Mouse (Mus musculus): ENCODE data around the gene Mpig6b. TPM values are rescaled to one million over a fixed set of nuclear protein-coding genes. Genes with fewer than 3 reads are reported as not detected.

Mpig6b gene
- polyA plus RNA-seq, 1 experiment from 2014 or later: 1.1 TPM

DNA sequence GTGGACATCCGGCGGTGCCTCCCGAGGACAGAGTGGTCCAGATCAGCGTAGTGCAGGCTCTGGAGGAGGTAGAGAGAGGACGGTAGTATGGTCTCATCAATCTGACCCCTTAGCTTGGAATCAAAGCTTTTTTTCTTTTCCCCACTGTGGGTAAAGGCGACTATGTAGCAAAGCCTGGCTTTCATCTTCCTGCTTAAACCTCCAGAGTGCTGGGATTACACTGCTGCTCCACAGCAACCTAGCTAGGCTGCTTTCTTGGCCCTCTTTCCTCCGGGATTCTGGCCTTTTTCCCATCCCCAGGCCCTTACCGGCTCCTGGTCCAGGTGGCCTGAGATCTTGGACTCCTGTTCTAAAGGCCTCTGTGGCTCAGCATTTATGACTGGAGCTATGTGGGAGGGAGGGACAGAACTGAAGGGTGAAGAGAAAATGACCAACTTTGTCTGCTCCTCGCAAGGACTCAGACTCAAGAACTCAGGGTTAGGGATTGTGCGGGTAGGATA lies 1.6 kb downstream of the Mpig6b start:
- peaks cover 35% of the 10 kb centered on the region for H3K4me1 ChIP-seq (replicated peaks; ENCODE audit: control insufficient read depth, insufficient read depth, low read length)
- H3K36me3 ChIP-seq (ENCODE audit: control insufficient read depth, insufficient read depth, low read length): peaks cover 22% of the 10 kb centered on the region
- peak overlapping the region; percentile 94 for H3K27ac ChIP-seq (ENCODE audit: low read length)
- peak overlapping the region; percentile 61 for H3K9ac ChIP-seq (ENCODE audit: low read length)
- no peak for ATAC-seq (ENCODE audit: low read depth)
- no peaks in the 10 kb centered on the region for H3K9me3 ChIP-seq (ENCODE audit: control insufficient read depth, low read length)
- peak overlapping the region; percentile 70 for H3K4me2 ChIP-seq (ENCODE audit: low read depth, low read length)
- no peaks in the 10 kb centered on the region for H3K27me3 ChIP-seq (ENCODE audit: control insufficient read depth, insufficient read depth, low read depth, low read length)
- 22% methylated on average over 10 of the region's 10 CpGs for WGBS
- peak overlapping the region; percentile 43 for H3K4me3 ChIP-seq (ENCODE audit: low read length)

DNA sequence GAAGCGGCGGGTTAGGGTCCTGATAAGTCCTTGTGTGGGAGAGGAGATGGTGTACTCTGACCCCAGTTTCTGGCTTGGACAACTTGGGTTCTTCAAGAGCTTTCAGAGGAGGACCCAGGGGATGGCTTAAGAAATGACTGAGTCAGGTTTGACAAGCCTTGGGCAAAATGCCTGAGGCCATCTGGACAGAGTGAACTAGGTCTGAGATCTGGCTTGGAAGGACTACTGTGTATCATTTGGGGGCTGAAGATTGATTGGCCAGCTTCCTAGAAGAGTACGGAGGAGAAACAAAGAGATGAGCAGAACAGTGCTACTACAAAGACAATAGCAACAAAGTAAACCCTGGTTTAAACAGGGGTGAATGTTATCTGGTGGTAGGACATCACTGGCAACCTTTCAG lies 2.5 kb downstream of the Mpig6b start:
- Histone ChIP-seq H3K36me3 (ENCODE audit: control insufficient read depth, insufficient read depth, low read length) (peaks cover 22% of the 10 kb centered on the region), H3K9me3 (ENCODE audit: control insufficient read depth, low read length) (no peaks in the 10 kb centered on the region), H3K27ac (ENCODE audit: low read length) (no peak overlapping the region; the same call in 1 of the 2 replicates), H3K9ac (ENCODE audit: low read length) (no peak overlapping the region), H3K4me3 (ENCODE audit: low read length) (no peak overlapping the region), H3K4me1 (replicated peaks; ENCODE audit: control insufficient read depth, insufficient read depth, low read length) (peaks cover 38% of the 10 kb centered on the region), H3K4me2 (ENCODE audit: low read depth, low read length) (0 out of 2 replicates have a peak overlapping the region, but pooled peaks have one; percentile 70), H3K27me3 (ENCODE audit: control insufficient read depth, insufficient read depth, low read depth, low read length) (no peaks in the 10 kb centered on the region)
- no peak for ATAC-seq (ENCODE audit: low read depth)
- WGBS: 80% methylated on average over 3 of the region's 3 CpGs

GRCm38 (mm10) chr17:35061299-35061698 lies 4.7 kb downstream of the Mpig6b start:
- no peaks in the 10 kb centered on the region for H3K27me3 ChIP-seq (ENCODE audit: control insufficient read depth, insufficient read depth, low read depth, low read length)
- no peaks in the 10 kb centered on the region for H3K9me3 ChIP-seq (ENCODE audit: control insufficient read depth, low read length)
- no peak overlapping the region for H3K27ac ChIP-seq (ENCODE audit: low read length)
- H3K4me1 ChIP-seq (replicated peaks; ENCODE audit: control insufficient read depth, insufficient read depth, low read length): peaks cover 41% of the 10 kb centered on the region
- H3K9ac ChIP-seq (ENCODE audit: low read length): no peak overlapping the region
- no peak overlapping the region for H3K4me3 ChIP-seq (ENCODE audit: low read length)
- no peak for ATAC-seq (ENCODE audit: low read depth)
- no peak overlapping the region for H3K4me2 ChIP-seq (ENCODE audit: low read depth, low read length)
- peaks cover 30% of the 10 kb centered on the region for H3K36me3 ChIP-seq (ENCODE audit: control insufficient read depth, insufficient read depth, low read length)
- 83% methylated on average over 7 of the region's 8 CpGs for WGBS

DNA sequence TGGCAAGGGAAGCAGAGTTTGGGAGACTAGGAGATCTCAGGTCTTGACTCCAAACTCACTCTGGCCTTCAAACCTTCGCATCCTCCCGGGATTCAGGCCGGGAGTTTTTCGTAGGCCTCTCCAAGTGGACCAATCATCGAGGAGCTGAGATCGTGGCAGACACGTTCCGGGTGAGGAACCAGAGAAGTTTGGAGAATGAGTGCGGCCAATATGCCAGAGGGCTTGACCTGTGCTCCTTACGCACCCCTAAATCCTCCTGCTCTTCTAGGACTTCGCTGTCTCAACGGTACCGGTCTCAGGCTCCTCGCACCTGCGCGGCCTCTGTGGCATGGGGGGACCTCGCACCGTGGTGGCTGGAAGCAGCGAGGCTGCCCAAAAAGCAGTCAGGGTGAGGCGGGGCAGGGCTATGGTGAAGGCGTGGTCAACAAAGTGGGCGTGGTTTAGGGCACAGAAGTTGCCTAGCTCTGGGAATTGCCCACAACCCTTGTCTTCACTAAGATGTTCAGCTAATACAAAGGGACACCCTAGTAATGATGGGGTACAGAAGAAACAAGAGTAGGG lies 5.2 kb downstream of the Mpig6b start:
- ATAC-seq (ENCODE audit: low read depth): no peak
- Histone ChIP-seq H3K36me3 (ENCODE audit: control insufficient read depth, insufficient read depth, low read length) (peaks cover 33% of the 10 kb centered on the region), H3K9me3 (ENCODE audit: control insufficient read depth, low read length) (no peaks in the 10 kb centered on the region), H3K4me1 (replicated peaks; ENCODE audit: control insufficient read depth, insufficient read depth, low read length) (peaks cover 36% of the 10 kb centered on the region), H3K4me2 (ENCODE audit: low read depth, low read length) (peak overlapping the region; percentile 95), H3K4me3 (ENCODE audit: low read length) (peak overlapping the region; percentile 67), H3K27ac (ENCODE audit: low read length) (no peak overlapping the region), H3K27me3 (ENCODE audit: control insufficient read depth, insufficient read depth, low read depth, low read length) (no peaks in the 10 kb centered on the region), H3K9ac (ENCODE audit: low read length) (peak overlapping the region; percentile 82)
- 55% methylated on average over 22 of the region's 22 CpGs for WGBS

DNA sequence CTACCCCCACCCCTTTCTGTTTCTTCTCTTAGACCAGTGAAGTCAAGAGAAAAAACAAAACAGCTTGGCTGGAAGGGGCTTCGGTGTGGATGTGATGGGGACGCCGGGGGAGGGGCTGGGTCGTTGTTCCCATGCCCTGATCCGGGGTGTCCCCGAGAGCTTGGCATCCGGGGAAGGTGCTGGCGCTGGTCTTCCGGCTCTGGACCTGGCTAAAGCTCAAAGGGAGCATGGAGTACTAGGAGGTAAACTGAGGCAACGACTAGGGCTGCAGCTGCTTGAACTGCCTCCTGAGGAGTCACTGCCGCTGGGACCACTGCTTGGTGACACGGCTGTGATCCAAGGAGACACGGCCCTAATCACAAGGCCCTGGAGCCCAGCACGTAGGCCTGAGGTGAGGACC lies 5.9 kb downstream of the Mpig6b start:
- WGBS: 13% methylated on average over 14 of the region's 14 CpGs
- peak overlapping the region; percentile 92; the same call in 1 of the 2 replicates for H3K27ac ChIP-seq (ENCODE audit: low read length)

DNA sequence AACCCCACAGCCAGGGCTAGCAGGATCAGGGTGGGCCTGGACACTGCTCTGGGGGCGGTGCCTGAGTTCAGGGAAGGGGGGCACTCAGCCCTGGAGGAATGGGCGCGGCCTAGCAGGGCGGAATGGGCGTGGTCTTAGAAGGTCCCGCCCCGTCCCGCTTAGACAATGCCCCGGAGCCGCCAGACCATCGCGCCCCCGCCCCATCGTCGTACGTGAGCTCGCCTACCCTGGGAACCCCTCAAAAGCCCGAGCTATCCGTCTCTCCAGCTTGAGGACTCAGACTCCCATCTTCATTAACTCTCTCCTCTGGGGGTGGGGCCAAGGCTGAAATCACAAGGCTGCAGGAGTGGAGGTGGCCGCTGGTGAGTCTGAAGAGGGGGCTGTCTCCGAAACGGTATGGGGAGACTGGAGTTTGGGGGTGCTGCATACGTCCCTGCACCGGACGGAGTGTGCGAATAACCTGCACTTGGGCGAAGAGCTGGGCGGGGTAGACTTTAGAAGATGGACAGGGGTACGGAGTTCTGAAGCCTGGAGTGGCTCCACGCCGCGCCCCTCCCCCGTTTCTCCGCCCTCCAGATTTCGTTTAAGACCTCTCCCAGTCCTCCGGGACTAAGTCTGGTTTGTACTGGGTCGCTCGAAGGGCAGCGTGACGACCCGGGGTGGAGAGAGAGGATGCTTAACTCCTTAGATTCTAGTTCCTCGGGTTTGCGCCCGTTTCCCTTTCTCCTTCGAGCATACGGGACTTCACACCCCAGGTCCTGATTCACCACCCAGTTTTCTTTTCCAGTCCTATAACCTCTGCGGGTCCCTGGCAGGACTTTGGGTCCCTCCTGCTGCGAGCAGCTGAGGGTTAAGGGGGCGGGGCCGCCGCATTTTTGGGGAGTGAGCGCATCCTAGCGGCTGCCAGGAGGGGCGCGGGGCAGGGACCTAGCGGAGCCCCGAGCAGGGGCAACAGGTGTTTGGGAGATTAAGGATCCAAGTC lies 6.8 kb downstream of the Mpig6b start, which contains the start of gene Ddah2:
Gene Ddah2, plus strand, starts transcription at position 125 of the 982 bp plus-strand sequence.
- H3K9me3 ChIP-seq (ENCODE audit: control insufficient read depth, low read length): no peaks in the 10 kb centered on the region
- H3K9ac ChIP-seq (ENCODE audit: low read length): peak within 1 kb of the TSS; percentile 82
- H3K36me3 ChIP-seq (ENCODE audit: control insufficient read depth, insufficient read depth, low read length): peaks cover 45% of the 10 kb centered on the region
- no peaks in the 10 kb centered on the region for H3K27me3 ChIP-seq (ENCODE audit: control insufficient read depth, insufficient read depth, low read depth, low read length)
- peaks cover 23% of the 10 kb centered on the region for H3K4me1 ChIP-seq (replicated peaks; ENCODE audit: control insufficient read depth, insufficient read depth, low read length)
- WGBS: under 1% methylated on average over 57 of the region's 57 CpGs
- peak within 1 kb of the TSS; percentile 95 for H3K4me2 ChIP-seq (ENCODE audit: low read depth, low read length)
- H3K27ac ChIP-seq (ENCODE audit: low read length): peak within 1 kb of the TSS; percentile 92
- H3K4me3 ChIP-seq (ENCODE audit: low read length): peak within 1 kb of the TSS; percentile 67
- ATAC-seq (ENCODE audit: low read depth): peak; percentile 96

More for the DNA sequence above, 5.9 kb downstream of the Mpig6b start:
- no peaks in the 10 kb centered on the region for H3K9me3 ChIP-seq (ENCODE audit: control insufficient read depth, low read length)
- H3K4me2 ChIP-seq (ENCODE audit: low read depth, low read length): peak overlapping the region; percentile 95
- peaks cover 39% of the 10 kb centered on the region for H3K36me3 ChIP-seq (ENCODE audit: control insufficient read depth, insufficient read depth, low read length)
- ATAC-seq (ENCODE audit: low read depth): no peak
- H3K9ac ChIP-seq (ENCODE audit: low read length): peak overlapping the region; percentile 82
- H3K27me3 ChIP-seq (ENCODE audit: control insufficient read depth, insufficient read depth, low read depth, low read length): no peaks in the 10 kb centered on the region
- peaks cover 29% of the 10 kb centered on the region for H3K4me1 ChIP-seq (replicated peaks; ENCODE audit: control insufficient read depth, insufficient read depth, low read length)
- peak overlapping the region; percentile 67 for H3K4me3 ChIP-seq (ENCODE audit: low read length)

DNA sequence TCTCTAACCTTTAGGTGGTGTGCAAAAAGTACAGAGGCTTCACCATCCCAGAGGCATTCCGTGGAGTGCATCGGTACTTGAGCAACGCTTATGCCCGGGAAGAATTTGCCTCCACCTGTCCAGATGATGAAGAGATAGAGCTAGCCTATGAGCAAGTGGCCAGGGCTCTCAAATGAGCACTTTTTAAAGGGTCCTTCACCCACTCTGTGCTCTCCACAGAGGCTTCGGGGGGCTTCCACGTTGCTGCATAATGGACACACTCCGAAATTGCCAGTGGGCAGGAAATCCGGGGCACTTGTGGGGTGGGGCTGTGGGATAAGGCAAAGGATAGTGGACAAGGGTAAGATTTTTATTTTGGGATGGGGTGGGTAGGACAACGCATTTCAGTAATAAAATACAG lies 7.7 kb downstream of the Mpig6b start:
- Histone ChIP-seq H3K4me3 (ENCODE audit: low read length) (peak overlapping the region; percentile 67; the same call in 1 of the 2 replicates), H3K27me3 (ENCODE audit: control insufficient read depth, insufficient read depth, low read depth, low read length) (no peaks in the 10 kb centered on the region), H3K9me3 (ENCODE audit: control insufficient read depth, low read length) (no peaks in the 10 kb centered on the region), H3K36me3 (ENCODE audit: control insufficient read depth, insufficient read depth, low read length) (peaks cover 52% of the 10 kb centered on the region), H3K4me1 (replicated peaks; ENCODE audit: control insufficient read depth, insufficient read depth, low read length) (peaks cover 18% of the 10 kb centered on the region), H3K4me2 (ENCODE audit: low read depth, low read length) (peak overlapping the region; percentile 95), H3K27ac (ENCODE audit: low read length) (peak overlapping the region; percentile 92), H3K9ac (ENCODE audit: low read length) (no peak overlapping the region; the same call in 1 of the 2 replicates)
- WGBS: 39% methylated on average over 9 of the region's 9 CpGs
- no peak for ATAC-seq (ENCODE audit: low read depth)

- Histone ChIP-seq H3K4me1 (replicated peaks; ENCODE audit: control insufficient read depth, insufficient read depth, low read length) (peaks cover 21% of the 10 kb centered on the region), H3K9ac (ENCODE audit: low read length) (no peak overlapping the region), H3K27me3 (ENCODE audit: control insufficient read depth, insufficient read depth, low read depth, low read length) (no peaks in the 10 kb centered on the region), H3K4me2 (ENCODE audit: low read depth, low read length) (no peak overlapping the region), H3K36me3 (ENCODE audit: control insufficient read depth, insufficient read depth, low read length) (peaks cover 50% of the 10 kb centered on the region), H3K9me3 (ENCODE audit: control insufficient read depth, low read length) (no peaks in the 10 kb centered on the region), H3K4me3 (ENCODE audit: low read length) (no peak overlapping the region), H3K27ac (ENCODE audit: low read length) (no peak overlapping the region)
- ATAC-seq (ENCODE audit: low read depth): no peak
- WGBS: 72% methylated on average over 3 of the region's 3 CpGs
Measured at GRCm38 (mm10) chr17:35057090-35057489, 8.9 kb downstream of the Mpig6b start.

Data from lung, embryonic 16.5 days (tissue).